Mouse (Mus musculus) thymus, postnatal 14 days (tissue): ENCODE measurements at regions not wholly inside any gene's neighbourhood (a gene's known extent, or its start where the extent isn't known, plus 50 kb on each side); places are given as distances from the start of the nearest gene placed in this dataset.

Source experiments
- DNase-seq: peaks from one replicate; pipeline ENCODE4 v3.0.0; 2021

DNA sequence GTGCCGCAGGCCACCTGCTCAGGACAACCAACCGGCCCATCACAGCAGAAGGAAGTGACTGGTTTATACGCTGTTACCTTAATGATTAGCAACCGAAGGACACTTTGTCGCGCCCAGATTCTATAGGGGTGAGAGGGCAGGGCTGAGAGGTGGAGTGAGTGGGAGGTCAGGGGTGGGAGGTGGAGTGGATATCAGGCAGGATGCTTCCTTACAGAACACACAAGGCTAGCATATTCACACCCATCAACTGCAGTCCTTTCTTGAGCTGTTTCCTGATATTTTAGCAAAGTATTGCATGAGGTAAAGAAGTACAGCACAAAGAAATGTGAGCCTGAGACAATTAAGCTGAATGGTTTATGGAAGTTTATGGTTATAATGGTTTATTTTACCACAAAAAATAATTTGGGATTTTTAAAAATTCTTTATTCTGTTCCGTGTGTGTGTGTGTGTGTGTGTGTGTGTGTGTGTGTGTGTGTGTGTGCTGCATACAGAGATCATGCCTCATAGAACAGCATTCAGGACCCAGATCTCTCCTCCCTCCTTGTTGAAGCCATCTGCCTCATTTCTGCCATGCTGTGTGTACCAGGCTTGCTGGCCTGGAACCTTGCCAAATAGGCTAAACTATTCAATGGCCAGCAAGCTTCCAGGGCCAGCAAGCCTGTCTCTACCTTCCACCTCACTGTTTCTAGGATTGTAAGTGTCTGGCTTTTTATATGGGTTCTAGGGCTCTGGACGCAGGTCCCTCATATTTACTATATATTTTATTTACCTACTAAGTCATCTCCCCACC is 190.5 kb downstream of the Prkcq start:
- no peak for DNase-seq

DNA sequence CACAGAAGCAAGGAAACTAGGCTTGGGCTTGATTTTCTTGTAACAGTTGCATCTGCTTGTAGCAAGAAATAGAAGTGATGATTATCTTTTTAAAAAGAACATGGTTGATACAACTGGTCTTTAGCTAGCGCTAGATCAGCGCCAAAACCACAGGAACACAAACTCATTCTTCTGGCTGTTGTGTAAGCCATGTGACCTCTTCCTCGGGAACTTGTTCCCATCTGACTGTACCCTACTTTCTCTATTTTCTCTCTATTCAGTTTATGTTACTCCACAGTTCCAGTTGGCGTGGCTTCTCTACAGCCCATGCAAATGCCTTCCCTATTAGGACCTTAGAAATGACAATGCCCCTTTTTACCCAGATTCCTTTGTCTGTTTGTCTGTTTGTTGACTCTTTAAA is 187.4 kb downstream of the Prkcq start:
- DNase-seq = no peak

DNA sequence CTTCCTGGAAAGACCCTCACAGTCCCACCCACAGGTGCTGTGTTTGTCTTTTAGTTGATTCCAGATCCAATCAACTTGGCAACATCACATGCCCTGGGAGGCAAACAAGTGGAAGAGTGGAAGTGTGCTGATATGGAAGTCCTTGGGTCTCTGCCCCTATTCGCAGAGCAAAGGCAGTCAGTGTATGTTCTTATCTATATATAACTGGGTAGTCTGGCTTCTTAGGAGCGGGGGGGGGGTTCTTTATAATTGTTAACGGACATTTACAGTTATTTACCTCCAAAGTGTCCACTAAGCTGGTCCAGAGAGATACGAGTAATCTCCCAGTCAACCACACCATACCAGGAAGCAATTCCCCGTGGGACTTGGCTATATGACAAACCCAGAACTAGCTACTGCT is 184.8 kb downstream of the Prkcq start:
- DNase-seq = no peak

DNA sequence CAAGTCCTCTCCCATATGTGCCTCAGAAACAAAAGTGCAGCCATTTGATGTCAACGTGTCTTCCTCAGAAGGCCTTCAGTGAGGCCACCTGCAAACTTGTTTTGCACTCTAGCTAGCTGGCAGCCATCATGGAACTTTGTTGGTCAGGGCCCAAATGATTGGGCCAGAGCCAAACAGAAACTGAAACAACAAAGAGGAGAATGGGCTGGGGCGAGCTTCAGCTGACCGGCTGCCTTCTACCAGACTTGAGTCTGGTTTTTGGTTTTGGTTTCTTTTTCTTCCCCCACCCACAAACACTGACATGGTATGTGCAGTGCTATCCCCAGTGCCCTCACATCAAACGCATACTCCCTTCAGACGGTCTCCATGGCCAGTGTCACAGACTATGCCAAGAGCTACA is 183.7 kb downstream of the Prkcq start:
- DNase-seq = no peak
